Mouse (Mus musculus) limb, embryonic 11.5 days (tissue): ENCODE measurements around the gene Gna13. TPM values are rescaled to one million over a fixed set of nuclear protein-coding genes. Genes with fewer than 3 reads are reported as not detected.
"Not testable (repeated sequence)": the region's sequence is repeated elsewhere in the genome, so short reads cannot be mapped to it uniquely, and the experiment has no call there.

ENCODE experiments used
- ATAC-seq: fragments of 200-750 bp; cut with Nextera tagmentation; 2 replicates; pipeline ENCODE4 v1.8.0; 2017; ENCODE audit warnings: low read depth; ENCODE audit not compliant: insufficient number of reproducible peaks, low FRiP score, low TSS enrichment
- DNase-seq: peaks from one replicate; pipeline ENCODE4 v3.0.0-alpha.2; 2015; ENCODE audit warnings: low spot score
- H3K27ac ChIP-seq: fragments of 300-500 bp; sonication (generic); replicated peaks from 2 replicates; pipeline ENCODE4 v1.5.1; 2014; ENCODE audit warnings: low read depth, mild to moderate bottlenecking, low read length
- H3K27me3 ChIP-seq: fragments of 300-500 bp; sonication (generic); 2 replicates; pipeline ENCODE4 v1.6.1; 2014; ENCODE audit warnings: mild to moderate bottlenecking, low read length, mixed read lengths; ENCODE audit not compliant: control insufficient read depth, insufficient read depth
- H3K36me3 ChIP-seq: fragments of 300-500 bp; sonication (generic); 2 replicates; pipeline ENCODE4 v1.6.1; 2014; ENCODE audit warnings: mild to moderate bottlenecking, low read length, moderate library complexity, mixed read lengths; ENCODE audit not compliant: control insufficient read depth, insufficient read depth
- H3K4me1 ChIP-seq: fragments of 300-500 bp; sonication (generic); 2 replicates; pipeline ENCODE4 v1.6.1; 2014; ENCODE audit warnings: low read length, mixed read lengths; ENCODE audit not compliant: control insufficient read depth, insufficient read depth
- H3K4me2 ChIP-seq: fragments of 300-500 bp; sonication (generic); 2 replicates; pipeline ENCODE4 v1.6.1; 2014; ENCODE audit warnings: low read depth, mild to moderate bottlenecking, moderate library complexity; ENCODE audit not compliant: severe bottlenecking
- H3K4me3 ChIP-seq: fragments of 300-500 bp; sonication (generic); 2 replicates; pipeline ENCODE4 v1.5.1; 2014; ENCODE audit warnings: low read depth, low read length
- H3K9ac ChIP-seq: fragments of 300-500 bp; sonication (generic); 2 replicates; pipeline ENCODE4 v1.6.1; 2014; ENCODE audit warnings: mild to moderate bottlenecking, low read length
- H3K9me3 ChIP-seq: fragments of 300-500 bp; sonication (generic); 2 replicates; pipeline ENCODE4 v1.6.1; 2016; ENCODE audit warnings: low read length; ENCODE audit not compliant: control insufficient read depth
- WGBS: fragments of 180-500 bp; shearing (Covaris S2); extraction: QIAGEN DNeasy Blood & Tissue Kit; methylation state at CpG from one replicate; pipeline ENCODE4 v1.1.7; 2014; 5-methylcytosine and 5-hydroxymethylcytosine counted together
- polyA plus RNA-seq: library from polyadenylated mRNA; unstranded; fragments of >200 nt; fragmentation: Nextera tagmentation; extraction: Ambion mirVana; gene quantifications from 2 replicates; pipeline ENCODE4 v1.2.1, GENCODE M21; 2014

Gna13 gene
- polyA plus RNA-seq, 1 experiment from 2014 or later, result 25.4 TPM

GRCm38 (mm10) chr11:109342666-109343065 is 20.0 kb upstream of the Gna13 start:
- H3K9me3 ChIP-seq, H3K27ac ChIP-seq, H3K9ac ChIP-seq, H3K36me3 ChIP-seq, H3K4me2 ChIP-seq, H3K27me3 ChIP-seq, DNase-seq, H3K4me3 ChIP-seq, ATAC-seq, H3K4me1 ChIP-seq: not testable (repeated sequence)
- WGBS, result 88% methylated on average over 4 of the region's 4 CpGs

- H3K36me3 ChIP-seq, result no peaks in the 10 kb centered on the region
- ATAC-seq (no peak), DNase-seq (no peak)
- no peak overlapping the region for H3K9ac ChIP-seq
- 44% methylated on average over 7 of the region's 7 CpGs for WGBS
- H3K4me1 ChIP-seq, result no peaks in the 10 kb centered on the region
- no peaks in the 10 kb centered on the region for H3K9me3 ChIP-seq
- no peak overlapping the region for H3K4me2 ChIP-seq
- no peak overlapping the region for H3K27ac ChIP-seq
- no peaks in the 10 kb centered on the region for H3K27me3 ChIP-seq
- H3K4me3 ChIP-seq, result no peak overlapping the region
Observed at GRCm38 (mm10) chr11:109343558-109343957, 19.1 kb upstream of the Gna13 start.

- ATAC-seq (no peak), DNase-seq (no peak)
- H3K9me3 ChIP-seq, result no peaks in the 10 kb centered on the region
- H3K4me3 ChIP-seq, result no peak overlapping the region
- no peak overlapping the region for H3K27ac ChIP-seq
- H3K36me3 ChIP-seq, result no peaks in the 10 kb centered on the region
- no peaks in the 10 kb centered on the region for H3K27me3 ChIP-seq
- 50% methylated on average over 10 of the region's 10 CpGs for WGBS
- H3K9ac ChIP-seq, result no peak overlapping the region
- H3K4me1 ChIP-seq, result no peaks in the 10 kb centered on the region
- no peak overlapping the region for H3K4me2 ChIP-seq
Observed at GRCm38 (mm10) chr11:109343991-109344599, 18.5 kb upstream of the Gna13 start.

- 66% methylated on average over 10 of the region's 10 CpGs for WGBS
- H3K4me3 ChIP-seq, result no peak overlapping the region
- H3K4me1 ChIP-seq, result no peaks in the 10 kb centered on the region
- ATAC-seq (no peak), DNase-seq (no peak)
- no peaks in the 10 kb centered on the region for H3K9me3 ChIP-seq
- H3K27me3 ChIP-seq, result no peaks in the 10 kb centered on the region
- no peak overlapping the region for H3K4me2 ChIP-seq
- H3K9ac ChIP-seq, result no peak overlapping the region
- no peaks in the 10 kb centered on the region for H3K36me3 ChIP-seq
- no peak overlapping the region for H3K27ac ChIP-seq
Observed at GRCm38 (mm10) chr11:109347242-109347959, 15.2 kb upstream of the Gna13 start.

- WGBS, result 82% methylated on average over 12 of the region's 12 CpGs
- no peak overlapping the region for H3K4me2 ChIP-seq
Observed at GRCm38 (mm10) chr11:109348408-109348807, 14.2 kb upstream of the Gna13 start.

GRCm38 (mm10) chr11:109349652-109350316 is 12.8 kb upstream of the Gna13 start:
- no peaks in the 10 kb centered on the region for H3K27me3 ChIP-seq
- 70% methylated on average over 5 of the region's 5 CpGs for WGBS
- H3K9me3 ChIP-seq, result no peaks in the 10 kb centered on the region
- no peaks in the 10 kb centered on the region for H3K4me1 ChIP-seq
- H3K4me3 ChIP-seq, result no peak overlapping the region
- H3K4me2 ChIP-seq, result no peak overlapping the region
- H3K27ac ChIP-seq, result no peak overlapping the region
- no peaks in the 10 kb centered on the region for H3K36me3 ChIP-seq
- DNase-seq (no peak), ATAC-seq (no peak)
- no peak overlapping the region for H3K9ac ChIP-seq

More at GRCm38 (mm10) chr11:109348408-109348807, 14.2 kb upstream of the Gna13 start:
- Histone ChIP-seq H3K9me3 (no peaks in the 10 kb centered on the region), H3K27me3 (no peaks in the 10 kb centered on the region), H3K36me3 (no peaks in the 10 kb centered on the region), H3K4me1 (no peaks in the 10 kb centered on the region), H3K27ac (no peak overlapping the region), H3K4me3 (no peak overlapping the region), H3K9ac (no peak overlapping the region)
- no peak for ATAC-seq
- DNase-seq, result no peak

- Histone ChIP-seq H3K36me3 (no peaks in the 10 kb centered on the region), H3K4me1 (no peaks in the 10 kb centered on the region), H3K4me3 (no peak overlapping the region), H3K27me3 (no peaks in the 10 kb centered on the region), H3K27ac (no peak overlapping the region), H3K9ac (no peak overlapping the region), H3K9me3 (no peaks in the 10 kb centered on the region), H3K4me2 (no peak overlapping the region)
- DNase-seq (no peak), ATAC-seq (no peak)
- 81% methylated on average over 7 of the region's 7 CpGs for WGBS
Observed at GRCm38 (mm10) chr11:109350317-109350714, 12.3 kb upstream of the Gna13 start.

- ATAC-seq (no peak), DNase-seq (no peak)
- no peak overlapping the region for H3K4me3 ChIP-seq
- no peaks in the 10 kb centered on the region for H3K27me3 ChIP-seq
- H3K4me1 ChIP-seq, result no peaks in the 10 kb centered on the region
- 87% methylated on average over 4 of the region's 4 CpGs for WGBS
- H3K9ac ChIP-seq, result no peak overlapping the region
- no peak overlapping the region for H3K4me2 ChIP-seq
- H3K27ac ChIP-seq, result no peak overlapping the region
- H3K9me3 ChIP-seq, result no peaks in the 10 kb centered on the region
- no peaks in the 10 kb centered on the region for H3K36me3 ChIP-seq
Observed at GRCm38 (mm10) chr11:109351489-109351888, 11.1 kb upstream of the Gna13 start.
